Mouse (Mus musculus): Measurements from ENCODE around the gene Hist2h2ac. TPM values are rescaled to one million over a fixed set of nuclear protein-coding genes. Genes with fewer than 3 reads are reported as not detected.

The Hist2h2ac gene
- polyA plus RNA-seq (2021; fragmentation: Nextera tagmentation), result 3.7 and 6.7 TPM in 2 replicates
- long read RNA-seq, experiment 1, partial matches to known transcripts, result 0 of 1 reads
- long read RNA-seq, experiment 1, other reads (novel, unspliced or antisense), result 0 of 1 reads
- long read RNA-seq, experiment 2, result 0 reads

GRCm38 (mm10) chr3:96220765-96221639, at the start of gene Hist2h2ac, which contains the start of gene Hist2h2be:
TSS of gene Hist2h2ac (minus strand) at chr3:96220880.
TSS of gene Hist2h2be (plus strand) at chr3:96221119.

DNA sequence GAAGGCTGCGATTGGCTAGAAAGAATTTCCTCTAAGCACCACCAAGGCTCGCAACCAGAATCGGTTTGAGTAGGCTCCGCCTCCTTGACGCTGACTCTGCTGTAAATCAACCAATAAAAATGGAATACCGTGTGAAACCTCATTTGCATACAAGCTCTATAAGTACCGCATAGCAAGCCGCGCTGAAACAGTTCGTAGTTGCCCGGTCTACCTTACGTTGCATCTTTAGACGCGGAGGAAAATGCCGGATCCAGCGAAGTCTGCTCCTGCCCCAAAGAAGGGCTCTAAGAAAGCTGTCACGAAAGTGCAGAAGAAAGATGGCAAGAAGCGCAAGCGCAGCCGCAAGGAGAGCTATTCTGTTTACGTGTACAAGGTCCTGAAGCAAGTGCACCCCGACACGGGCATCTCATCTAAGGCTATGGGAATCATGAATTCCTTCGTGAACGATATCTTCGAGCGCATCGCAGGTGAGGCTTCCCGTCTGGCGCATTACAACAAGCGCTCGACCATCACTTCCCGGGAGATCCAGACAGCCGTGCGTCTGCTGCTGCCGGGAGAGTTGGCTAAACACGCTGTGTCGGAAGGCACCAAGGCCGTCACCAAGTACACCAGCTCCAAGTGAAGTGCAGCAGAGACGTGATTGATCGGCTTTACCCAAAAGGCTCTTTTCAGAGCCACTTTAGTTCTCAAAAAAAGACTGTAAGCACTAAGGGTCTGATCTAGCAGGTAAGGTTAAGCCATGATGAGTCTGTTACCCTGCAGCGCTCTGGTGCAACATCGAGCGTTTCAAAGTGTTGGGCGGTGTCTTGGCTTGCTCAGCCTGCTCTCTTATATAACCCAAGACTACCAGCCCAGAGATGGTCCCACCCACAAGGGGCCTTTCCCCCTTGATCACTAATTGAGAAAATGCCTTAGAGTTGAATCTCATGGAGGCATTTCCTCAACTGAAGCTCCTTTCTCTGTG, 49.1 kb upstream of the Hist2h2ac start, which contains the start of gene Hist2h2bb:
TSS of gene Hist2h2bb (plus strand) at position 242 of the 964 bp plus-strand sequence.

DNA sequence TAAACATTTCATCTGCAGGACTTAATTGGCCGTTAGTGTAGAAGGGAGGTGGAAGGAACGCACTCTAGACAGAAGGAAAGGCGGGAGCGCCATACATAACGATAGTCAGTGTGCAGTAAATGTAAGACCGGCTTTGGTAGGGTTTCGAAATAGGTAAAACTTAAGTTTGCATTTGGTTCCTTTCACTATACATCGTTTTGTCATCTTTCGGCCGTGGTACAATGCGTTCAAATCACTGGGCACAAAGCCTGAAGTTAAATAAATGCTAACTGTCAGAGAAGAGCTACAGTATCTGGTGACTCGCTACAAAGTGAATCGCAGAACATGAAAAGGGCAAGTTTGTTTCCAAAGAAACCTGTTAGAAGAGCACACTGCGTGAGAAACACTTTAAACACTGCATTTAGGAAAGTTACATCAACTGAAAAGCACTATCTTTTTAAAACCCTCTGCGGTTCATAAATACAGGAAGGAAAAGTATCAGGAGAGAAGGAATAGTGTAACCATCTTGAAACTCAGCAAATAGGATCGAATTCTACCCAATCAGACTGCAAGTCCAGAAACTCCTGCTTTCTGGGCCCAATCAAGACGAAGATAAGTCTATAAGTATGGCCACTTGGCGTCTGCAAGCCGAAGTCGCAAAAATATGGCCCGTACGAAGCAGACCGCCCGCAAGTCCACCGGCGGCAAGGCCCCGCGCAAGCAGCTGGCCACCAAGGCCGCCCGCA, 47.5 kb upstream of the Hist2h2ac start, which contains the start of gene Hist2h3b:
TSS of gene Hist2h3b (plus strand) at position 604 of the 725 bp plus-strand sequence.

GRCm38 (mm10) chr3:96262979-96263550, 42.4 kb upstream of the Hist2h2ac start, which contains the start of gene Hist2h4:
TSS of gene Hist2h4 (minus strand) at chr3:96263311.

GRCm38 (mm10) chr3:96246427-96246856, 25.8 kb upstream of the Hist2h2ac start, which contains the start of gene Hist2h3c1:
TSS of gene Hist2h3c1 (plus strand) at chr3:96246685.

DNA sequence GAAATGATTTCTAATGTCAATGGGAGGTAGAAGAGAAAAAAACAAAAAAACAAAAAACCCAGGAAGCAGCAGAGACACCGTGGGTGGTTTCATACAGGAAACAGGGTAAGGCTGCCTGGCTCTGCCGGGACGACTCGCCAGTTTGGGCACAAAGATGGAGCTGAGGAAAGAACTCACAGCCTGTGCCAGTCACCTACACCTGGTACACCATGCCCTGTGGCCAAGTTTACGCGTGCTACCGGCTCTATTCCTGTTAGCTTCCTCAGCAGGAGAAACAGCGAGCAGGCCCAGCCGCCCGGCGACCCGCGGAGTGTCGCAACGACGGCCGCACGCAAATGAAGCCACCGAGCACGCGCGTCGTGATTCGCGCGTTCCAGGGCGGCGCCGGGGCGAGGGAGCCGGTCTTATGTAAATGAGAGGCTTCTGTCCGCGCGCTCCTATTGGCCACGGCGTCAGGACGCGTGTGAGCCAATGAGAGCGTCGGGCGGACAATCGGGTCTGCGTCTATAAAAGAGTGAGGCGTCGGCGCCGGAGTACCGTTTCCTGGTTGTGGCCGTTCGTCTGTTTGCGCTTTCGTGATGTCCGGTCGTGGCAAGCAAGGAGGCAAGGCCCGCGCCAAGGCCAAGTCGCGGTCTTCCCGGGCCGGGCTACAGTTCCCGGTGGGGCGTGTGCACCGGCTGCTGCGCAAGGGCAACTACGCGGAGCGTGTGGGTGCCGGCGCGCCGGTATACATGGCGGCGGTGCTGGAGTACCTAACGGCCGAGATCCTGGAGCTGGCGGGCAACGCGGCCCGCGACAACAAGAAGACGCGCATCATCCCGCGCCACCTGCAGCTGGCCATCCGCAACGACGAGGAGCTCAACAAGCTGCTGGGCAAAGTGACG, 24.6 kb upstream of the Hist2h2ac start, which contains the start of gene Hist2h2aa1:
TSS of gene Hist2h2aa1 (plus strand) at position 495 of the 884 bp plus-strand sequence.

GRCm38 (mm10) chr3:96239949-96240798, 19.5 kb upstream of the Hist2h2ac start, which contains the start of gene Hist2h2aa2:
TSS of gene Hist2h2aa2 (minus strand) at chr3:96240276.

DNA sequence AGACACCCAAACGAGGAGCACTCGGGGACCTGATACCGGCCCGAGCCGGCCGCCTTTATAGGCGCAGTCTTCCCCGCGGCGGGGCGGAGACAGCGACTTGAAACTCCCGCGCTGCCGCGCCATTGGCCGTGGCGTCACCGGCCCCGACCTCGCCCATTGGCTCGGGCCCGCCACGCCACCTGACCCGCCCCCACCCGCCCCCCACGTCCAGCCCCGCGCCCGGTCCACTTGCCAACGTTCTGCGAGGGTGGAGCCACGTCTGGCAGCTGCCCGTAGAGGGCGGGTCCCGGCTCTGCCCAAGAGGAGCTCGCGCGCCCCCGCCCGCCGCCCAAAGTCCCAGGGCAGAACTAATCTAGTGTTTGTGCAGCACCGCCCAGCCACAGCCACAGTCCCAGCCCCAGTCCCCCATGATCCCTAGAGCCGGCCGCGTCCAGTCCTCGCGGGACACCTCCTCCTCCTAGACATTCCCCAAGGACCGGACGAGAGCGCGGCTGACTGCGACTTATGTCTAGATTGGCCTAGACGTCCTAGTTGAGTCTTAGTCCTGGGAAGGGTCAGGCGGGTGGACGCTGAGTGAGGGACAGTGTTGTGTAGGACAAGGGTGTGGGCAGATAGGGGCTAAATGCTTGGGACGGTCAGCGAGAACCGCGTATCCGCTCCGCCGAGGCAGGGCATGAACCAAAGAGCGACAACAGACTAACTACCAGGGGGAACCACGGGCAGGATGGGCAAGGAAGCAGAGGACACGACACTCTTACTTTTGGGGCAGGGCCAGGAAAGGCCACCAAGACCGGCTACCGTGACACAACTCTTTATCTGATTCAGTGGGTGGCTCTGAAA, 18.5 kb upstream of the Hist2h2ac start, which contains the start of gene Hist2h3c2:
TSS of gene Hist2h3c2 (minus strand) at position 174 of the 840 bp plus-strand sequence.

DNA sequence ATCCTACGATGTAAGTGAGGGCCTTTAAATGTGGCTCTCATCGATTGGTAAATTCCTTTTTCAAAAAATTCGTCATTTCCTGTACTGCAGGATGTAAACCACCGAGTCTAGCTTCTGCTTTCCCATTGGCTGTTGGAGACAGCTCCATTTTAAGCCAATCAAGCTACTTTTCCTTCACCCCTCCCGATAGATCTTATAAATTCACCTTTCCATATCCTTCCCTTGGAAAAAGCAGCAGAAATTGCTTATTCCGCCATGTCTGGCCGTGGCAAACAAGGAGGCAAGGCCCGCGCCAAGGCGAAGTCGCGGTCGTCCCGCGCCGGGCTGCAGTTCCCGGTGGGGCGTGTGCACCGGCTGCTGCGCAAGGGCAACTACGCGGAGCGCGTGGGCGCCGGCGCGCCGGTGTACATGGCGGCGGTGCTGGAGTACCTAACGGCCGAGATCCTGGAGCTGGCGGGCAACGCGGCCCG, 984 bp downstream of the Hist2h2ac start, which contains the start of the genes Bola1 and Hist2h2ab:
TSS of gene Bola1 (minus strand) at position 49 of the 470 bp plus-strand sequence.
TSS of gene Hist2h2ab (plus strand) at position 205 of the 470 bp plus-strand sequence.

DNA sequence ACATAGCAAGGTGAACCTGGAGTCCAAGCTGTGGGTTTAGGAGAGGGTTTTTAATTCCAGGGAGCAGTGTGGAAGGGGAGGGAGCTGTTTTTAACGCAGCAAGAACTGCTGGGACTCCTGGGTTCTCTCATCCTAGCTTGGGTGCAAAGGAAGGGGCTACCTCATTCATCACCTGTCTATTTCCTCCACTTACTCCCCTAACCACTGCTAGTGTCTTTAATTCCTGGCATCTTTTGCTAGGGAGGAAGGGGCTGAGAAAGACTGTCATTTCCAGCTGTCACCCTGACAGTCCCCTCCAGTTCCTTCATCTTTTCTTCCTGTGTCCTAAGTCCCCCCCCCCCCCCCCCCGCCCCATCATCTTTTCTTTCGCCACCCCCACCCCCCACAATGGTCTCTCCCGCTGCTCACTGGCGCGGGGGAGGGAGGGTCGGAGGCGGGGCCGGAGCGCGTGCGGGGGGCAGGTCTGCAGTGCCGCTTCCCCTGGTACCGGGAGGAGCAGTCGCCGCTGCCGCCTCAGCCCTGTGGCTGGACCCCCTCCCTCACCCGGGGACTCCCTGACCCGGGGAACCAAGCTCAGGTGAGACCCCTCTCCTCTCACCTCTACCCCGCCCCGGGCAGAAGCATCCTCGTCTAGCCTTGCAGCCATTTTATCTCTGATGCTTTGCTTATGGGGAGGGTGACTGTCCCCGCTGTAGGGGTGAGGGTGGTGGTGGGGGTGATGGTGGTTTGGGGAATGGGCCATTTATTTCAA, 39.8 kb downstream of the Hist2h2ac start, which contains the start of gene Sv2a:
TSS of gene Sv2a (plus strand) at position 425 of the 751 bp plus-strand sequence.

GRCm38 (mm10) chr3:96172197-96173178, 48.2 kb downstream of the Hist2h2ac start, which contains the start of gene Sf3b4:
TSS of gene Sf3b4 (plus strand) at chr3:96172332.

